ENCODE assay signal across 10 mouse cellular contexts in genomic region chr8:61374059-61374755, GRCm38 (mm10).
DNase-seq lines count a peak whose midpoint lies in the region; ATAC-seq and TF ChIP-seq lines count a peak whose summit lies in the region.
"Had no signal": no experiment of that assay in that cellular context is flagged by ENCODE, and none has a peak within 500 bp of the region (broad histone marks: within the 10 kb centered on the region; RNA-seq: fewer than 3 reads in every experiment).

No protein-coding gene starts in this region.

- H3K9ac ChIP-seq in forebrain, embryonic 11.5 days (ENCODE audit: low read length): no peak overlapping the region
- no peak overlapping the region for H3K9ac ChIP-seq in midbrain, embryonic 14.5 days (replicated peaks; ENCODE audit: low read length)

- peak; percentile 27 for DNase-seq in embryo, embryonic 10.5 days (ENCODE audit: low spot score)
- DNase-seq in embryo, embryonic 10 days (ENCODE audit: low spot score): no peak
- DNase-seq in layer of hippocampus, adult 2 months (ENCODE audit: low spot score in 2 of 2): no peak
- DNase-seq in layer of hippocampus, adult 9-11 months: no peak
- DNase-seq in forebrain, embryonic 11.5 days (ENCODE audit: low spot score): no peak
- peak; percentile 43 for DNase-seq in midbrain, embryonic 14.5 days
- no peak for DNase-seq in layer of hippocampus, postnatal 25 days (ENCODE audit: extremely low spot score in 1 of 2, low spot score in 1 of 2)

- H3K4me2 ChIP-seq in forebrain, embryonic 11.5 days (ENCODE audit: low read depth, low read length, severe bottlenecking): no peak overlapping the region
- no peak overlapping the region for H3K4me2 ChIP-seq in midbrain, embryonic 14.5 days (ENCODE audit: low read length)

- WGBS in forebrain, embryonic 11.5 days: 85% methylated on average over 16 of the region's 16 CpGs
- WGBS in midbrain, embryonic 14.5 days: 85% methylated on average over 16 of the region's 16 CpGs

- H3K27me3 ChIP-seq in forebrain, embryonic 11.5 days (ENCODE audit: control insufficient read depth, insufficient read depth, low read length): no peaks in the 10 kb centered on the region
- H3K27me3 ChIP-seq in midbrain, embryonic 14.5 days (ENCODE audit: control insufficient read depth, insufficient read depth, low read length): no peaks in the 10 kb centered on the region

- ATAC-seq in forebrain, embryonic 11.5 days (replicated peaks; ENCODE audit: low FRiP score): 0 out of 2 replicates have a peak, but pooled peaks have one; percentile 26
- peak; percentile 31; the same call in 1 of the 2 replicates for ATAC-seq in midbrain, embryonic 14.5 days (ENCODE audit: low FRiP score, low TSS enrichment)
- ATAC-seq in megakaryocyte-erythroid progenitor cell, adult 5-6 weeks (replicated peaks; ENCODE audit: low FRiP score, low TSS enrichment, poor library complexity, severe bottlenecking): no peak

- H3K9me3 ChIP-seq in forebrain, embryonic 11.5 days (ENCODE audit: control insufficient read depth, low read length): no peaks in the 10 kb centered on the region
- no peaks in the 10 kb centered on the region for H3K9me3 ChIP-seq in midbrain, embryonic 14.5 days (ENCODE audit: control insufficient read depth, low read length)
- H3K9me3 ChIP-seq: megakaryocyte, embryonic 14.5 days had no signal

- H3K36me3 ChIP-seq in forebrain, embryonic 11.5 days (ENCODE audit: control insufficient read depth, insufficient read depth, low read length): no peaks in the 10 kb centered on the region
- H3K36me3 ChIP-seq in midbrain, embryonic 14.5 days (ENCODE audit: control insufficient read depth, insufficient read depth, low read length): peaks cover 10% of the 10 kb centered on the region

- peaks cover 4% of the 10 kb centered on the region; the same call in 1 of the 2 replicates for H3K4me1 ChIP-seq in forebrain, embryonic 11.5 days (replicated peaks; ENCODE audit: control insufficient read depth, insufficient read depth, low read length)
- peaks cover 8% of the 10 kb centered on the region for H3K4me1 ChIP-seq in midbrain, embryonic 14.5 days (ENCODE audit: control insufficient read depth, insufficient read depth, low read length)

- H3K4me3 ChIP-seq in layer of hippocampus, adult 2 months: no peak overlapping the region
- H3K4me3 ChIP-seq in forebrain, embryonic 11.5 days (ENCODE audit: low read depth, low read length): no peak overlapping the region
- no peak overlapping the region for H3K4me3 ChIP-seq in midbrain, embryonic 14.5 days (replicated peaks; ENCODE audit: low read depth, low read length)
- H3K4me3 ChIP-seq: erythroblast, embryonic 14.5 days; megakaryocyte, embryonic 14.5 days had no signal

- peak; percentile 70 for TF ChIP-seq CTCF in layer of hippocampus, adult 2 months (conservative IDR thresholded peaks at IDR 0.05)

- peak overlapping the region; percentile 28; the same call in 1 of the 2 replicates for H3K27ac ChIP-seq in layer of hippocampus, adult 2 months
- no peak overlapping the region for H3K27ac ChIP-seq in forebrain, embryonic 11.5 days (ENCODE audit: low read depth, low read length)
- no peak overlapping the region for H3K27ac ChIP-seq in midbrain, embryonic 14.5 days (replicated peaks; ENCODE audit: low read depth, low read length)

Comparison
In these comparisons a context has a peak if more than half of its experiments do, and no peak if none do; other contexts are left out.
1. DNase-seq: peak in embryo, embryonic 10.5 days (single experiment) and midbrain, embryonic 14.5 days (single experiment); none in embryo, embryonic 10 days (single experiment), layer of hippocampus, adult 2 months (0 of 2), layer of hippocampus, adult 9-11 months (single experiment), forebrain, embryonic 11.5 days (single experiment) and layer of hippocampus, postnatal 25 days (0 of 2).